16 mouse cellular contexts compared by ENCODE assay signal in genomic region chr2:126695285-126695684, GRCm38 (mm10). TPM values are rescaled to one million over a fixed set of nuclear protein-coding genes. Genes with fewer than 3 reads are reported as not detected.
DNase-seq lines count a peak whose midpoint lies in the region; ATAC-seq and TF ChIP-seq lines count a peak whose summit lies in the region.
"Had no signal": no experiment of that assay in that cellular context is flagged by ENCODE, and none has a peak within 500 bp of the region (broad histone marks: within the 10 kb centered on the region; RNA-seq: fewer than 3 reads in every experiment).

No protein-coding gene starts in this region.

- intact Hi-C loops in heart, postnatal 25 days (cut with DNase I), result no loop called here

- no peaks in the 10 kb centered on the region for H3K27me3 ChIP-seq in liver, embryonic 16.5 days (ENCODE audit: control insufficient read depth, insufficient read depth, low read depth, low read length)
- H3K27me3 ChIP-seq in cerebellum, adult 2 months (ENCODE audit: control insufficient read depth, insufficient read depth, low read length), result no peaks in the 10 kb centered on the region
- H3K27me3 ChIP-seq: limb, embryonic 15.5 days had no signal

- no peak for TF ChIP-seq CTCF in cerebellum, adult 2 months (IDR thresholded peaks at IDR 0.05; ENCODE audit: borderline replicate concordance, insufficient read depth, low read depth, low read length)

- no peaks in the 10 kb centered on the region for H3K4me1 ChIP-seq in liver, embryonic 16.5 days (ENCODE audit: control insufficient read depth, low read depth, low read length)
- no peaks in the 10 kb centered on the region for H3K4me1 ChIP-seq in cerebellum, adult 2 months (ENCODE audit: control insufficient read depth, insufficient read depth, low read length)
- H3K4me1 ChIP-seq: limb, embryonic 15.5 days had no signal

- H3K27ac ChIP-seq in liver, embryonic 16.5 days (ENCODE audit: low read length), result peak overlapping the region; percentile 42; the same call in 1 of the 2 replicates
- H3K27ac ChIP-seq in cerebellum, adult 2 months (ENCODE audit: insufficient read depth, low read length), result no peak overlapping the region
- H3K27ac ChIP-seq: heart, adult 2 months; hindbrain, embryonic 14.5 days; limb, embryonic 15.5 days had no signal

- peak; percentile 23 to 27 for DNase-seq in heart, adult 18-20 months
- DNase-seq in heart, postnatal 25 days (ENCODE audit: low spot score), result no peak
- DNase-seq in adipocyte (ENCODE audit: low spot score), result peak; percentile 72
- no peak for DNase-seq in layer of hippocampus, postnatal 36 days
- no peak for DNase-seq in cerebellum, adult 2 months
- DNase-seq: adrenal gland, adult 8-10 months; cerebellum, postnatal 25 days; kidney, adult 18-20 months; kidney, postnatal 14 days; right cerebral cortex, adult 18-20 months; thymus, postnatal 4 days had no signal

- H3K9ac ChIP-seq in liver, embryonic 16.5 days (ENCODE audit: low read depth, low read length), result no peak overlapping the region
- H3K9ac ChIP-seq: hindbrain, embryonic 14.5 days; limb, embryonic 15.5 days had no signal

- no peak overlapping the region for H3K4me3 ChIP-seq in liver, embryonic 16.5 days (ENCODE audit: low read depth, low read length)
- no peak overlapping the region for H3K4me3 ChIP-seq in cerebellum, adult 2 months (replicated peaks; ENCODE audit: insufficient read depth, low read depth, low read length)
- H3K4me3 ChIP-seq: heart, adult 2 months; limb, embryonic 15.5 days had no signal

- no peak for TF ChIP-seq POLR2A in cerebellum, adult 2 months (IDR thresholded peaks at IDR 0.05; ENCODE audit: borderline replicate concordance, insufficient read depth, low read length)

- H3K36me3 ChIP-seq in liver, embryonic 16.5 days (ENCODE audit: control insufficient read depth, insufficient read depth), result no peaks in the 10 kb centered on the region
- H3K36me3 ChIP-seq: limb, embryonic 15.5 days had no signal

- ATAC-seq in liver, embryonic 16.5 days (ENCODE audit: low read depth), result peak; percentile 72
- ATAC-seq in megakaryocyte progenitor cell, adult 5-6 weeks (replicated peaks; ENCODE audit: poor library complexity), result peak; percentile 60

- H3K4me2 ChIP-seq in liver, embryonic 16.5 days (ENCODE audit: low read depth, low read length), result no peak overlapping the region
- H3K4me2 ChIP-seq: hindbrain, embryonic 14.5 days; limb, embryonic 15.5 days had no signal

- H3K9me3 ChIP-seq in liver, embryonic 16.5 days (replicated peaks; ENCODE audit: control insufficient read depth, low read length), result no peaks in the 10 kb centered on the region
- H3K9me3 ChIP-seq: limb, embryonic 15.5 days had no signal

- 52% methylated on average over 6 of the region's 6 CpGs for WGBS in liver, embryonic 16.5 days (ENCODE audit: insufficient replicate concordance)
- 81% methylated on average over 6 of the region's 6 CpGs for WGBS in cerebellum, adult 2 months

RNA-seq across cellular contexts. Expression of gene Usp8, which starts 11.8 kb away (rescaled TPM):
- total RNA-seq in heart, adult 18-20 months (2021), result 10 to 100 TPM; 27.3 to 29.9 TPM
- total RNA-seq in heart, postnatal 25 days (2021), result 10 to 100 TPM; 27.9 to 28.4 TPM
- 18.2 and 19.1 TPM in 2 replicates for polyA plus RNA-seq in liver, embryonic 16.5 days (2015; fragmentation: Nextera tagmentation; extraction: Ambion mirVana)
- 48.5 and 52.0 TPM in 2 replicates for total RNA-seq in megakaryocyte progenitor cell, adult 5-6 weeks (2015)
- total RNA-seq in megakaryocyte progenitor cell, adult 5-6 weeks (2017), result 52.0 and 62.6 TPM in 2 replicates
- total RNA-seq in layer of hippocampus, postnatal 36 days (2021), result 10 to 100 TPM; 49.9 to 52.4 TPM
- polyA plus RNA-seq in cerebellum, adult 2 months (2012; rRNA removed), result 54.6 and 54.7 TPM in 2 replicates

RNA-seq across cellular contexts. Expression of gene Gabpb1, which starts 19.1 kb away (rescaled TPM):
- 10 to 100 TPM in 1 of 2 experiments, 1 to 10 TPM in 1; 8.8 to 10.0 TPM for total RNA-seq in heart, adult 18-20 months (2021)
- 10 to 100 TPM; 13.0 to 16.0 TPM for total RNA-seq in heart, postnatal 25 days (2021)
- 19.0 and 23.4 TPM in 2 replicates for polyA plus RNA-seq in liver, embryonic 16.5 days (2015; fragmentation: Nextera tagmentation; extraction: Ambion mirVana)
- 47.8 and 57.2 TPM in 2 replicates for total RNA-seq in megakaryocyte progenitor cell, adult 5-6 weeks (2015)
- 26.8 and 40.8 TPM in 2 replicates for total RNA-seq in megakaryocyte progenitor cell, adult 5-6 weeks (2017)
- total RNA-seq in layer of hippocampus, postnatal 36 days (2021), result 10 to 100 TPM; 17.1 to 23.0 TPM
- 21.8 and 23.7 TPM in 2 replicates for polyA plus RNA-seq in cerebellum, adult 2 months (2012; rRNA removed)

Comparison
In these comparisons a context has a peak if more than half of its experiments do, and no peak if none do; other contexts are left out.
1. DNase-seq: peak in heart, adult 18-20 months (2 of 2) and adipocyte (single experiment); none in heart, postnatal 25 days (single experiment), layer of hippocampus, postnatal 36 days (0 of 2) and cerebellum, adult 2 months (0 of 2).